Comparison of ENCODE assay signal across 28 mouse cellular contexts in the genomic region with DNA sequence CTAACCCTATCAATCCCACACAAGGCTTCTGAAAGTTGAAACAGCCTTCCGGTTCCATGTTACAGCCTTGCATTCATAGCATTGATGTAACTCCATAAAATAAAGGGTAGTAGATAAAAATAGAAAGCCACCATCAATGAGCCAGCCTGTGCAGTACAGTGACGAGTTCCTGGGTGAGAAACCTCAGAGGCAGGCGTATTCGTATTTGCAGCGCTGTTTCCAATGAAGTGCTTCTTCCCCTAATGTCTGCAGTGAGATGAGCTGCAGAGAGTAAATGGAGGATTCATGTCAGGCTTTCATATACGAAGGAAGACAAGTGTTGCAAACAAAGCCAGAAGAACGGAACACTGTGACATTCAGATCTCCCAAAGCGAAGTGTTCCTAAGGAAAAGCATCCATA. TPM values are rescaled to one million over a fixed set of nuclear protein-coding genes. Genes with fewer than 3 reads are reported as not detected.
DNase-seq lines count a peak whose midpoint lies in the region; ATAC-seq and TF ChIP-seq lines count a peak whose summit lies in the region.
"Had no signal": no experiment of that assay in that cellular context is flagged by ENCODE, and none has a peak within 500 bp of the region (broad histone marks: within the 10 kb centered on the region; RNA-seq: fewer than 3 reads in every experiment).

No protein-coding gene starts in this region.

- intact Hi-C loops in left cerebral cortex, adult 2 months (cut with DNase I), result no loop called here
- intact Hi-C loops in left cerebral cortex, postnatal 4 days (cut with DNase I), result no loop called here

- peak; percentile 32 for DNase-seq in forebrain, postnatal 0 days
- DNase-seq in forebrain, embryonic 11.5 days (ENCODE audit: low spot score), result no peak
- no peak for DNase-seq in left cerebral cortex, adult 2 months (ENCODE audit: extremely low spot score in 1 of 2, low spot score in 2 of 2)
- no peak for DNase-seq in left cerebral cortex, postnatal 4 days
- DNase-seq in brain, adult 2 months (ENCODE audit: low read depth, low spot score), result peak; percentile 50
- no peak for DNase-seq in hindbrain, postnatal 0 days (ENCODE audit: low spot score)
- DNase-seq: adrenal gland, adult 2 months; adrenal gland, postnatal 10 days; adrenal gland, postnatal 25 days; B cell, adult 2 months; cerebellum, adult 11-12 months; cerebellum, adult 2 months; cerebellum, adult 9-10 months; cerebellum, postnatal 10 days; cerebellum, postnatal 25 days had no signal

- H3K27ac ChIP-seq in forebrain, postnatal 0 days (ENCODE audit: low read depth, low read length), result peak overlapping the region; percentile 35; the same call in 1 of the 2 replicates
- H3K27ac ChIP-seq in forebrain, embryonic 11.5 days (ENCODE audit: low read depth, low read length), result no peak overlapping the region
- no peak overlapping the region for H3K27ac ChIP-seq in left cerebral cortex, adult 2 months
- no peak overlapping the region for H3K27ac ChIP-seq in hindbrain, postnatal 0 days
- H3K27ac ChIP-seq: embryonic facial prominence, embryonic 10.5 days; embryonic facial prominence, embryonic 12.5 days; forebrain, embryonic 12.5 days had no signal

- H3K9ac ChIP-seq in forebrain, postnatal 0 days, result no peak overlapping the region
- no peak overlapping the region for H3K9ac ChIP-seq in forebrain, embryonic 11.5 days (ENCODE audit: low read length)
- H3K9ac ChIP-seq in hindbrain, postnatal 0 days (replicated peaks; ENCODE audit: low read length), result no peak overlapping the region
- H3K9ac ChIP-seq: embryonic facial prominence, embryonic 12.5 days; forebrain, embryonic 12.5 days had no signal

- no peak overlapping the region for H3K4me3 ChIP-seq in forebrain, postnatal 0 days (ENCODE audit: low read depth, low read length)
- H3K4me3 ChIP-seq in forebrain, embryonic 11.5 days (ENCODE audit: low read depth, low read length), result no peak overlapping the region
- peak overlapping the region; percentile 3 for H3K4me3 ChIP-seq in left cerebral cortex, adult 2 months
- H3K4me3 ChIP-seq in hindbrain, postnatal 0 days (ENCODE audit: low read length), result no peak overlapping the region
- H3K4me3 ChIP-seq: embryonic facial prominence, embryonic 10.5 days; embryonic facial prominence, embryonic 12.5 days; forebrain, embryonic 12.5 days had no signal

- no peaks in the 10 kb centered on the region for H3K4me1 ChIP-seq in forebrain, postnatal 0 days (ENCODE audit: insufficient read depth)
- no peaks in the 10 kb centered on the region for H3K4me1 ChIP-seq in forebrain, embryonic 11.5 days (replicated peaks; ENCODE audit: control insufficient read depth, insufficient read depth, low read length)
- H3K4me1 ChIP-seq in hindbrain, postnatal 0 days (ENCODE audit: insufficient read depth, low read length), result no peaks in the 10 kb centered on the region
- H3K4me1 ChIP-seq: embryonic facial prominence, embryonic 10.5 days; embryonic facial prominence, embryonic 12.5 days; forebrain, embryonic 12.5 days had no signal

- peak; percentile 70 for ATAC-seq in forebrain, postnatal 0 days
- ATAC-seq in forebrain, embryonic 11.5 days (replicated peaks; ENCODE audit: low FRiP score), result no peak
- no peak for ATAC-seq in hindbrain, postnatal 0 days
- ATAC-seq: CD4-positive, CD25-positive, alpha-beta regulatory T cell, adult 4 months; forebrain, embryonic 14.5 days; forebrain, embryonic 16.5 days; Patski had no signal

- H3K27me3 ChIP-seq in forebrain, postnatal 0 days (ENCODE audit: insufficient read depth, low read length), result no peaks in the 10 kb centered on the region
- no peaks in the 10 kb centered on the region for H3K27me3 ChIP-seq in forebrain, embryonic 11.5 days (ENCODE audit: control insufficient read depth, insufficient read depth, low read length)
- no peaks in the 10 kb centered on the region for H3K27me3 ChIP-seq in hindbrain, postnatal 0 days (ENCODE audit: insufficient read depth, low read length)
- H3K27me3 ChIP-seq: CH12.LX; embryonic facial prominence, embryonic 12.5 days; forebrain, embryonic 12.5 days had no signal

- 68% methylated on average over 8 of the region's 8 CpGs for WGBS in forebrain, postnatal 0 days
- WGBS in forebrain, embryonic 11.5 days, result 89% methylated on average over 8 of the region's 8 CpGs
- 81% methylated on average over 8 of the region's 8 CpGs for WGBS in hindbrain, postnatal 0 days

- H3K4me2 ChIP-seq in forebrain, postnatal 0 days (ENCODE audit: low read depth), result no peak overlapping the region
- H3K4me2 ChIP-seq in forebrain, embryonic 11.5 days (ENCODE audit: low read depth, low read length, severe bottlenecking), result no peak overlapping the region
- no peak overlapping the region for H3K4me2 ChIP-seq in hindbrain, postnatal 0 days (ENCODE audit: low read depth, low read length)
- H3K4me2 ChIP-seq: embryonic facial prominence, embryonic 12.5 days; forebrain, embryonic 12.5 days had no signal

- H3K9me3 ChIP-seq in forebrain, postnatal 0 days (ENCODE audit: low read length), result no peaks in the 10 kb centered on the region
- no peaks in the 10 kb centered on the region; the same call in 1 of the 2 replicates for H3K9me3 ChIP-seq in forebrain, embryonic 11.5 days (ENCODE audit: control insufficient read depth, low read length)
- H3K9me3 ChIP-seq in hindbrain, postnatal 0 days (ENCODE audit: low read length), result no peaks in the 10 kb centered on the region
- H3K9me3 ChIP-seq: embryonic facial prominence, embryonic 10.5 days; forebrain, embryonic 12.5 days had no signal

- no peaks in the 10 kb centered on the region for H3K36me3 ChIP-seq in forebrain, postnatal 0 days (ENCODE audit: insufficient read depth)
- no peaks in the 10 kb centered on the region for H3K36me3 ChIP-seq in forebrain, embryonic 11.5 days (ENCODE audit: control insufficient read depth, insufficient read depth, low read length)
- no peaks in the 10 kb centered on the region for H3K36me3 ChIP-seq in hindbrain, postnatal 0 days (ENCODE audit: insufficient read depth, low read length)
- H3K36me3 ChIP-seq: embryonic facial prominence, embryonic 10.5 days; embryonic facial prominence, embryonic 12.5 days; forebrain, embryonic 12.5 days; G1E had no signal

- no peak for TF ChIP-seq CTCF in forebrain, postnatal 0 days (IDR thresholded peaks at IDR 0.05; ENCODE audit: low read depth)
- TF ChIP-seq CTCF in left cerebral cortex, adult 2 months (IDR thresholded peaks at IDR 0.05), result no peak
- no peak for TF ChIP-seq CTCF in hindbrain, postnatal 0 days (IDR thresholded peaks at IDR 0.05; ENCODE audit: low read depth)

RNA-seq across cellular contexts. Expression of gene Plcz1, which starts 27.9 kb away (rescaled TPM):
- total RNA-seq in forebrain, postnatal 0 days (2014; rRNA removed), result 0.85 and 1.00 TPM in 2 replicates
- polyA plus RNA-seq in forebrain, postnatal 0 days (2015; fragmentation: Nextera tagmentation; extraction: Ambion mirVana), result 0.35 and 0.90 TPM in 2 replicates
- polyA plus RNA-seq in forebrain, embryonic 11.5 days (2014; fragmentation: Nextera tagmentation; extraction: Ambion mirVana), result not detected in 2 replicates
- under 1 TPM; 0.81 to 0.82 TPM for total RNA-seq in left cerebral cortex, adult 2 months (2021)
- total RNA-seq in left cerebral cortex, postnatal 4 days (2021), result under 1 TPM; 0.64 TPM
- 0.11 TPM in 1 of 2 replicates, not detected in the other for total RNA-seq in hindbrain, postnatal 0 days (2014; rRNA removed)
- 0.33 and 0.52 TPM in 2 replicates for polyA plus RNA-seq in hindbrain, postnatal 0 days (2015; fragmentation: Nextera tagmentation; extraction: Ambion mirVana)
- total RNA-seq: adrenal gland, adult 2 months; adrenal gland, postnatal 10 days; adrenal gland, postnatal 25 days; adrenal gland, postnatal 4 days; CH12.LX; G1E had no signal
- polyA plus RNA-seq: adrenal gland, adult 2 months; CD4-positive, CD25-positive, alpha-beta regulatory T cell, adult 4 months; embryonic facial prominence, embryonic 10.5 days; embryonic facial prominence, embryonic 12.5 days; forebrain, embryonic 12.5 days; G1E; Patski had no signal

RNA-seq across cellular contexts. Expression of gene Capza3, which starts 28.1 kb away (rescaled TPM):
- not detected in 2 replicates for total RNA-seq in forebrain, postnatal 0 days (2014; rRNA removed)
- not detected in 2 replicates for polyA plus RNA-seq in forebrain, postnatal 0 days (2015; fragmentation: Nextera tagmentation; extraction: Ambion mirVana)
- not detected in 2 replicates for polyA plus RNA-seq in forebrain, embryonic 11.5 days (2014; fragmentation: Nextera tagmentation; extraction: Ambion mirVana)
- not detected for total RNA-seq in left cerebral cortex, adult 2 months (2021)
- total RNA-seq in left cerebral cortex, postnatal 4 days (2021), result not detected
- not detected in 2 replicates for total RNA-seq in hindbrain, postnatal 0 days (2014; rRNA removed)
- not detected in 2 replicates for polyA plus RNA-seq in hindbrain, postnatal 0 days (2015; fragmentation: Nextera tagmentation; extraction: Ambion mirVana)
- total RNA-seq: adrenal gland, adult 2 months; adrenal gland, postnatal 10 days; adrenal gland, postnatal 25 days; adrenal gland, postnatal 4 days; CH12.LX; G1E had no signal
- polyA plus RNA-seq: adrenal gland, adult 2 months; CD4-positive, CD25-positive, alpha-beta regulatory T cell, adult 4 months; cerebellum, adult 2 months; cortical plate, adult 2 months; embryonic facial prominence, embryonic 10.5 days; embryonic facial prominence, embryonic 12.5 days; embryonic facial prominence, embryonic 14.5 days; forebrain, embryonic 12.5 days; forebrain, embryonic 14.5 days; forebrain, embryonic 16.5 days; frontal cortex, adult 2 months; G1E; Patski had no signal

Comparison
In these comparisons a context has a peak if more than half of its experiments do, and no peak if none do; other contexts are left out.
1. DNase-seq: peak in forebrain, postnatal 0 days (single experiment) and brain, adult 2 months (single experiment); none in forebrain, embryonic 11.5 days (single experiment), left cerebral cortex, adult 2 months (0 of 2), left cerebral cortex, postnatal 4 days (single experiment) and hindbrain, postnatal 0 days (single experiment).